Mouse (Mus musculus) frontal cortex, postnatal 14 days (tissue): Measurements from ENCODE around the gene Ptgs1.
A peak's percentile ranks its signal among the peaks of the same experiment; 100 is the strongest.
"Not testable (repeated sequence)": the region's sequence is repeated elsewhere in the genome, so short reads cannot be mapped to it uniquely, and the experiment has no call there.

ENCODE experiments used
- DNase-seq, 2 experiments: peaks; one replicate each; pipeline ENCODE4 v3.0.0; 2022; ENCODE audit warnings: low spot score in 2 of 2

Ptgs1 gene

DNA sequence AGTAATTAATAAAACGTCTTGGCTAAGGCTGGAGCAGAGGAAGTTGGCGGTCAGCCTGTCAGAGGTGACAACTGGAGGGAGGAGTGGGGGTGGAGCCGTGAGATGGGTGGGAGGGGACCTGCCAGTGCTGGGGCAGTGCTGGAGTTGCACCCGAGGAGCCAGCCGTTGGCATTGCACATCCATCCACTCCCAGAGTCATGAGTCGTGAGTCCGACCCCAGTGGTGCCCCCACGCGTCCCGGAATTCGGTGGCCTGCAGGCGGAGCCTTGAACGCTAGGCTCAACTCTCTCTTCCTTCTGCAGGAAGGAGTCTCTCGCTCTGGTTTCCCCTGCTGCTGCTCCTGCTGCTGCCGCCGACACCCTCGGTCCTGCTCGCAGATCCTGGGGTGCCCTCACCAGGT, at the start of gene Ptgs1:
Gene Ptgs1 (plus strand): TSS at position 61 of the 400 bp plus-strand sequence.
- no peak for DNase-seq

- not testable (repeated sequence) for DNase-seq
Observed at GRCm38 (mm10) chr2:36181587-36182368, 48.4 kb upstream of the Ptgs1 start.

- DNase-seq: no peak
Observed at GRCm38 (mm10) chr2:36183278-36183677, 46.9 kb upstream of the Ptgs1 start.

GRCm38 (mm10) chr2:36184192-36184591, 46.0 kb upstream of the Ptgs1 start:
- DNase-seq: no peak

- no peak for DNase-seq
Observed at GRCm38 (mm10) chr2:36184876-36185275, 45.4 kb upstream of the Ptgs1 start.

- not testable (repeated sequence) for DNase-seq
Observed at GRCm38 (mm10) chr2:36189200-36189599, 41.0 kb upstream of the Ptgs1 start.

GRCm38 (mm10) chr2:36191098-36191941, 38.9 kb upstream of the Ptgs1 start:
- DNase-seq: no peak

GRCm38 (mm10) chr2:36197021-36197420, 33.2 kb upstream of the Ptgs1 start:
- no peak for DNase-seq

- peak; percentile 50 to 60 for DNase-seq
Observed at GRCm38 (mm10) chr2:36197919-36198881, 32.0 kb upstream of the Ptgs1 start.

GRCm38 (mm10) chr2:36198882-36199262, 31.4 kb upstream of the Ptgs1 start:
- DNase-seq: no peak

GRCm38 (mm10) chr2:36200813-36201212, 29.4 kb upstream of the Ptgs1 start:
- DNase-seq: no peak

GRCm38 (mm10) chr2:36201756-36202610, 28.2 kb upstream of the Ptgs1 start:
- no peak for DNase-seq

DNA sequence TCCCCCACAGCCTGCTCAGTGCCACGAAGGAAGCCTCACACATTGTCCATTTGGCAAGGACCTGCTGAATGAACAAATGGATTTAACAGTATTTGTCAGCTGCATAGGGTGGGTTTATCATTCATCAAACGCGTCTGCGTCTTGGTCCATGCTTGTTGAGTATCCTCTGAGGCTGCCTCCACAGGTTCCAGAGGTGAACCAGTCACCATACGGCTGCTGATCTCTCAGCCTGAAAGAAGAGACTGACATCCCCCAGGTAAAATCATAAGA, 27.7 kb upstream of the Ptgs1 start:
- DNase-seq: no peak

- DNase-seq: no peak
Observed at GRCm38 (mm10) chr2:36203011-36203825, 27.0 kb upstream of the Ptgs1 start.

DNA sequence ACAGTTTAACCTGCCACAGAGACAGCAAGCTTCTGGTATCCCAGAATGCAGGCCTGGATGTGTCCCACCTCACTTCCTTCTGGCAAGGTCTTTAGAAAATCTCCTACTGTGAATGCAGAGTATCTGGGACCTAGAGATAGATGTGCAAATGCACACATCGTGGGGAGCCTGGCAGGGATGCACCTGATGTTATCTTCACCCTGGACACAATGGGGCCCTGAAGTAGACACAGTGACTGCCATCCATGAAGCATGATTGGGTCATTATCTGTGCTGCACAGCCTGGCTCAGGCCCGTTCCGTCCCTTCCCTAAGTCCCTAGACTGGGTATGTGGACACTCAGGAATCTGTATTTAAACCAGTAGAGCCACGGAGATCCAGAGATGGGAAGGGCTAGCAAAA, 25.6 kb upstream of the Ptgs1 start:
- no peak for DNase-seq

DNA sequence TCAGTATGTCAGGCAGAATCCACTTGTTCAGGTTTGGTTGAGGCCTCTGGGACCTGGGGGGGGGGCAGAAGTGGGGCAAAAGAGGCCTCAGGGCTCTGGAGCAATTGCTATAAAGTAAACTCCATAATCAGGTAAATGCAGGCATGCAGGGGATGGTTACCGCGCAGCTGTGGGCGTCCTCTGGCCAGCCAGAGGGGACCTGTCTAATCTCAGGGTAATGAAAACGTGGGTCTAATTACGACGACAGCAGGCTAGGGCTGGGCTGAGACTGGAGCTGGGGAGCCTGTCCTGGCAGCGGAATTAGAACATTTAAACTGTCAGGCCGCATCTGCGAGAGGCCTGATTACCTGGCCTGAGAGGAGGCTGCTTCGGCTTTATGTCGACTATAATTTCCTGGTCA, 23.2 kb upstream of the Ptgs1 start:
- DNase-seq: no peak

DNA sequence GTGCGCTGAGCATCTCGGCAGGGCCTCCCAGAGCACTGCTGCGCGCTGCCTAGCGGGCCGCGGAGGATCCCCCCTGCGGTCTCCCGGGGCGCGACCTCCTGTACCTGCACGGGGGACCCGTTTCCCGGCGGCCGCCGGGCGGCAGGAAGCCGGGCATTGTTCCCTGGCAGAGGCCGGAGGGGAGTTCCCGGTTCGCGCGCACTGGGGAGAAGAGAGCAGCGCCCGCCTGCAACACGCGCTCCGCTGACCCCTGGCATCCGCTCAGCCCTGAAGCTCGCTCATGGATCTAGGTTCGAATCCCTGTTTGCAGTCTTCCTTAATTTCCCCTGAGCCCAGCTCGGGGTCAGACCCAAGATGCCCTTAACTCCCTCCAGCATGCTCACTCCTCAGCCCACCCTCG, 19.4 kb upstream of the Ptgs1 start:
- no peak for DNase-seq

DNA sequence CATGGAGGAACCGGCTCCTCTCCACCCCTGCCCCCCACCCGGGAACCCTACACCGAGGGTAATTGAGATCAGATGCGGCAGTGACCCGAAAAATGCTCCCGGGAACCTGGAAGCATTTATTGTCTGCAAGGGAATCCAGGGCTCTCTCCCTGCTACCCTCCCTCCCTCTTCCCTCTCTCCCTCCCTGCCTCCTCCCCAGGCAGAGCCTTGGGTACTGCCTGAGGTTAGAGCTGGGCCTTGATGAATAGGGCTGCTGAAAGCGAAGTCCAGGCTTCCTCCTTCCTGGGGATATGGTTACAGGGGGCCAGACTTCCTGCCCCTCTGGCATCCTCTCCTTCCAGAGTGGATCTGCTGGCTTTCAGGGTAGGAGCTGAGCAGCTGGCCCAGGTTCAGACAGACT, 18.4 kb upstream of the Ptgs1 start:
- no peak for DNase-seq

GRCm38 (mm10) chr2:36213108-36213507, 17.1 kb upstream of the Ptgs1 start:
- no peak for DNase-seq

GRCm38 (mm10) chr2:36214023-36214422, 16.2 kb upstream of the Ptgs1 start:
- peak; percentile 74 to 88 for DNase-seq
